Mouse (Mus musculus) MN1 (cell line): ENCODE data around the gene Pml.
"Not testable (repeated sequence)": the region's sequence is repeated elsewhere in the genome, so short reads cannot be mapped to it uniquely, and the experiment has no call there.

ENCODE experiments used
- DNase-seq: peaks from one replicate; pipeline ENCODE4 v3.0.0-alpha.2; 2016; ENCODE audit warnings: low spot score

The Pml gene

GRCm38 (mm10) chr9:58271551-58271950 is 22.0 kb upstream of the Pml start:
- not testable (repeated sequence) for DNase-seq

GRCm38 (mm10) chr9:58271109-58271508 is 21.5 kb upstream of the Pml start:
- DNase-seq = no peak

GRCm38 (mm10) chr9:58270081-58270480 is 20.5 kb upstream of the Pml start:
- no peak for DNase-seq

- DNase-seq = peak; percentile 65
These were observed 19.1 kb upstream of the Pml start for GRCm38 (mm10) chr9:58268384-58269313.

GRCm38 (mm10) chr9:58267046-58267445 is 17.5 kb upstream of the Pml start:
- no peak for DNase-seq

- DNase-seq = no peak
These were observed 17.0 kb upstream of the Pml start for GRCm38 (mm10) chr9:58266571-58267011.

- DNase-seq = no peak
These were observed 15.8 kb upstream of the Pml start for GRCm38 (mm10) chr9:58265368-58265767.

- no peak for DNase-seq
These were observed 12.9 kb upstream of the Pml start for GRCm38 (mm10) chr9:58262507-58262906.

GRCm38 (mm10) chr9:58255704-58256685 is 6.4 kb upstream of the Pml start:
- no peak for DNase-seq

- no peak for DNase-seq
These were observed 5.5 kb upstream of the Pml start for GRCm38 (mm10) chr9:58255105-58255504.

- DNase-seq = not testable (repeated sequence)
These were observed 4.2 kb upstream of the Pml start for GRCm38 (mm10) chr9:58253805-58254122.

- DNase-seq = peak; percentile 95
These were observed 3.6 kb upstream of the Pml start, which contains the start of gene Stoml1 for GRCm38 (mm10) chr9:58253033-58253804. Gene Stoml1 (plus strand): TSS chr9:58253164.

GRCm38 (mm10) chr9:58250730-58251129 is 1.1 kb upstream of the Pml start:
- DNase-seq = not testable (repeated sequence)

GRCm38 (mm10) chr9:58250322-58250721 is 736 bp upstream of the Pml start:
- DNase-seq = no peak

- DNase-seq = no peak
These were observed 706 bp downstream of the Pml start for GRCm38 (mm10) chr9:58248746-58249413.

GRCm38 (mm10) chr9:58247064-58247759 is 2.4 kb downstream of the Pml start:
- DNase-seq = peak; percentile 89

- no peak for DNase-seq
These were observed 3.4 kb downstream of the Pml start for GRCm38 (mm10) chr9:58246083-58246591.

- no peak for DNase-seq
These were observed 5.9 kb downstream of the Pml start for GRCm38 (mm10) chr9:58243696-58244095.

- no peak for DNase-seq
These were observed 6.9 kb downstream of the Pml start for GRCm38 (mm10) chr9:58242696-58243095.

GRCm38 (mm10) chr9:58241780-58242485 is 7.7 kb downstream of the Pml start:
- DNase-seq = peak; percentile 75
